Mouse (Mus musculus) CH12.LX (cell line): Measurements from ENCODE around the gene Cplx2. TPM values are rescaled to one million over a fixed set of nuclear protein-coding genes. Genes with fewer than 3 reads are reported as not detected.

Experiments
- DNase-seq: peaks from one replicate; pipeline ENCODE4 v3.0.0-alpha.2; 2013; ENCODE audit errors: extremely low read depth
- H3K27ac ChIP-seq: 2 replicates; pipeline ENCODE4 v1.5.1; 2012; ENCODE audit warnings: low read depth, mild to moderate bottlenecking, control low read depth, moderate library complexity; ENCODE audit not compliant: insufficient read depth
- H3K27me3 ChIP-seq: replicated peaks from 2 replicates; pipeline ENCODE3; 2012; ENCODE audit warnings: inconsistent platforms
- H3K36me3 ChIP-seq, 2 experiments: replicated peaks in 1 of 2; 2 replicates each; pipeline versions ENCODE3 to v1.6.1; 2012; ENCODE audit warnings: inconsistent platforms in 1 of 2, low read length in 1 of 2, mild to moderate bottlenecking in 1 of 2, mixed read lengths in 1 of 2, moderate library complexity in 1 of 2; ENCODE audit not compliant: control insufficient read depth in 1 of 2, insufficient read depth in 1 of 2
- H3K4me1 ChIP-seq, 2 experiments: 2 replicates each; pipeline ENCODE4 v1.6.1; 2012; ENCODE audit warnings: inconsistent platforms in 1 of 2, moderate library complexity in 1 of 2; ENCODE audit not compliant: insufficient read depth in 2 of 2, control insufficient read depth in 1 of 2
- H3K4me2 ChIP-seq: 2 replicates; pipeline ENCODE4 v1.6.1; 2012; ENCODE audit warnings: low read depth, mild to moderate bottlenecking, control low read depth; ENCODE audit not compliant: poor library complexity, insufficient read depth, severe bottlenecking
- H3K4me3 ChIP-seq, 3 experiments: fragments of 150-350 bp in 1 of 3; sonication (generic) in 1 of 3; replicated peaks in 1 of 3; 2 replicates each; pipeline versions ENCODE3 to v1.5.1; 2011 to 2012; ENCODE audit warnings: low read depth in 2 of 3, low read length in 2 of 3, mild to moderate bottlenecking in 2 of 3, moderate library complexity in 2 of 3, control low read depth in 1 of 3, improper control_type of control experiment in 1 of 3, inconsistent platforms in 1 of 3, mixed read lengths in 1 of 3; ENCODE audit not compliant: poor library complexity in 1 of 3
- H3K79me2 ChIP-seq: replicated peaks from 2 replicates; pipeline ENCODE4 v1.6.1; 2012; ENCODE audit warnings: mild to moderate bottlenecking, moderate library complexity; ENCODE audit not compliant: control insufficient read depth, poor library complexity, insufficient read depth, severe bottlenecking; ENCODE audit errors: extremely low read depth
- H3K9ac ChIP-seq: 2 replicates; pipeline ENCODE4 v1.6.1; 2012; ENCODE audit warnings: low read depth, mild to moderate bottlenecking, control low read depth, moderate library complexity; ENCODE audit not compliant: insufficient read depth
- H3K9me3 ChIP-seq: replicated peaks from 2 replicates; pipeline ENCODE3; 2012; ENCODE audit warnings: low read length, inconsistent platforms, mixed read lengths
- BHLHE40 ChIP-seq: IDR thresholded peaks from 2 replicates; pipeline ENCODE4 v1.6.1; 2011; ENCODE audit warnings: mild to moderate bottlenecking, low read depth, low read length, improper control_type of control experiment
- CHD1 ChIP-seq: IDR thresholded peaks from 2 replicates; pipeline ENCODE4 v1.6.1; 2012; ENCODE audit warnings: low read depth, low read length, improper control_type of control experiment, inconsistent platforms
- CHD2 ChIP-seq: IDR thresholded peaks from 2 replicates; pipeline ENCODE4 v1.6.1; 2011; ENCODE audit warnings: low read length, improper control_type of control experiment
- ELF1 ChIP-seq: IDR thresholded peaks from 2 replicates; pipeline ENCODE4 v1.6.1; 2014; ENCODE audit warnings: low read depth, mild to moderate bottlenecking, inconsistent platforms, low read length, improper control_type of control experiment
- EP300 ChIP-seq: IDR thresholded peaks from 2 replicates; pipeline ENCODE4 v1.6.1; 2011; ENCODE audit warnings: low read length, improper control_type of control experiment
- GABPA ChIP-seq: IDR thresholded peaks from 2 replicates; pipeline ENCODE4 v1.6.1; 2012; ENCODE audit warnings: low read depth, low read length, improper control_type of control experiment, inconsistent platforms; ENCODE audit not compliant: insufficient replicate concordance
- HCFC1 ChIP-seq: IDR thresholded peaks from 2 replicates; pipeline ENCODE4 v1.6.1; 2012; ENCODE audit warnings: low read depth, mild to moderate bottlenecking, inconsistent platforms, low read length, improper control_type of control experiment
- IRF4 ChIP-seq: IDR thresholded peaks from 2 replicates; pipeline ENCODE4 v1.6.1; 2014; ENCODE audit warnings: low read depth, mild to moderate bottlenecking, inconsistent platforms, low read length, improper control_type of control experiment
- KAT2A ChIP-seq: IDR thresholded peaks from 2 replicates; pipeline ENCODE4 v1.6.1; 2012; ENCODE audit warnings: low read length, improper control_type of control experiment, inconsistent platforms; ENCODE audit not compliant: insufficient replicate concordance
- MAX ChIP-seq: IDR thresholded peaks from 2 replicates; pipeline ENCODE4 v1.6.1; 2011; ENCODE audit warnings: low read length, improper control_type of control experiment
- MEF2A ChIP-seq: IDR thresholded peaks from 2 replicates; pipeline ENCODE4 v1.6.1; 2014; ENCODE audit warnings: low read depth, mild to moderate bottlenecking, inconsistent platforms, low read length, improper control_type of control experiment, borderline replicate concordance
- MXI1 ChIP-seq: IDR thresholded peaks from 2 replicates; pipeline ENCODE4 v1.6.1; 2011; ENCODE audit warnings: mild to moderate bottlenecking, low read depth, low read length, improper control_type of control experiment
- MYC ChIP-seq: IDR thresholded peaks from 2 replicates; pipeline ENCODE4 v1.6.1; 2011; ENCODE audit warnings: low read depth, mild to moderate bottlenecking, improper control_type of control experiment, low read length
- NELFE ChIP-seq: IDR thresholded peaks from 2 replicates; pipeline ENCODE4 v1.6.1; 2011; ENCODE audit warnings: low read depth, low read length, improper control_type of control experiment
- PAX5 ChIP-seq: IDR thresholded peaks from 2 replicates; pipeline ENCODE4 v1.6.1; 2012; ENCODE audit warnings: low read length, inconsistent platforms, mixed read lengths
- POLR2A ChIP-seq: IDR thresholded peaks from 2 replicates; pipeline ENCODE4 v1.6.1; 2011; ENCODE audit warnings: low read depth, mild to moderate bottlenecking, improper control_type of control experiment, low read length
- POLR2AphosphoS2 ChIP-seq: IDR thresholded peaks from 2 replicates; pipeline ENCODE4 v1.6.1; 2011; ENCODE audit warnings: low read depth, low read length, improper control_type of control experiment
- RCOR1 ChIP-seq: conservative IDR thresholded peaks from 2 replicates; pipeline ENCODE4 v1.6.1; 2012; ENCODE audit warnings: low read depth, mild to moderate bottlenecking, inconsistent platforms, low read length, improper control_type of control experiment
- SIN3A ChIP-seq: IDR thresholded peaks from 2 replicates; pipeline ENCODE4 v1.6.1; 2012; ENCODE audit warnings: low read length, improper control_type of control experiment, inconsistent platforms
- SMC3 ChIP-seq: IDR thresholded peaks from 2 replicates; pipeline ENCODE4 v1.6.1; 2011; ENCODE audit warnings: low read depth, low read length, improper control_type of control experiment
- TBP ChIP-seq: conservative IDR thresholded peaks from 2 replicates; pipeline ENCODE4 v1.6.1; 2011; ENCODE audit warnings: low read depth, low read length, improper control_type of control experiment
- USF1 ChIP-seq: IDR thresholded peaks from 2 replicates; pipeline ENCODE4 v1.6.1; 2014; ENCODE audit warnings: low read depth, mild to moderate bottlenecking, inconsistent platforms, low read length, improper control_type of control experiment
- USF2 ChIP-seq: conservative IDR thresholded peaks from 2 replicates; pipeline ENCODE4 v1.6.1; 2011; ENCODE audit warnings: low read depth, low read length, improper control_type of control experiment
- ZKSCAN1 ChIP-seq: IDR thresholded peaks from 2 replicates; pipeline ENCODE4 v1.6.1; 2012; ENCODE audit warnings: low read depth, inconsistent platforms, low read length, improper control_type of control experiment, borderline replicate concordance
- ZMIZ1 ChIP-seq: IDR thresholded peaks from 2 replicates; pipeline ENCODE4 v1.6.1; 2012; ENCODE audit warnings: low read depth, mild to moderate bottlenecking, inconsistent platforms, low read length, improper control_type of control experiment
- ZNF384 ChIP-seq: IDR thresholded peaks from 2 replicates; pipeline ENCODE4 v1.6.1; 2012; ENCODE audit warnings: low read depth, low read length, improper control_type of control experiment, inconsistent platforms
- dilution Hi-C: fragments of 300-500 bp; cut with MboI; formaldehyde crosslinking; loops from 2 replicates; pipeline ENCODE4 v1.14.3; 2020; ENCODE audit warnings: low sequenced_read_pairs; ENCODE audit not compliant: extremely low pct_unique_long_range_greater_than_20kb, extremely low pct_ligation_motif_present
- in situ Hi-C: fragments of 300-500 bp; cut with MboI; formaldehyde crosslinking; loops from 3 replicates; pipeline ENCODE4 v1.14.3; 2019; ENCODE audit warnings: low sequenced_read_pairs, low pct_ligation_motif_present, low pct_unique_long_range_greater_than_20kb, mixed read lengths
- polyA plus RNA-seq: library from polyadenylated mRNA; unstranded; fragments of >175 nt; gene quantifications from 2 replicates; pipeline ENCODE4 v1.2.1, GENCODE M21; 2012; ENCODE audit warnings: low read depth; ENCODE audit not compliant: insufficient read length
- total RNA-seq, 2 experiments: library from RNA; depleted of rRNA; stranded (reverse); fragments of 300-350 nt in 1 of 2; fragments of >200 nt in 1 of 2; gene quantifications; 2 replicates each; pipeline ENCODE4 v1.2.3; 2012 to 2014

Cplx2 gene
- total and polyA plus RNA-seq, 3 experiments, result 0.05 to 0.21 (median 0.19) TPM

GRCm38 (mm10) chr13:54349126-54349759, 21.9 kb upstream of the Cplx2 start:
- H3K79me2 ChIP-seq, result no peaks in the 10 kb centered on the region
- H3K9ac ChIP-seq, result no peak overlapping the region
- no peaks in the 10 kb centered on the region for H3K36me3 ChIP-seq
- H3K4me3 ChIP-seq, result no peak overlapping the region
- peaks cover 35% of the 10 kb centered on the region for H3K27me3 ChIP-seq
- H3K4me2 ChIP-seq, result no peak overlapping the region
- H3K9me3 ChIP-seq, result peaks cover 6% of the 10 kb centered on the region
- H3K4me1 ChIP-seq, result no peaks in the 10 kb centered on the region
- dilution Hi-C loops, result no loop called here
- DNase-seq, result no peak
- in situ Hi-C loops, result no loop called here
- no peak overlapping the region for H3K27ac ChIP-seq
- TF ChIP-seq POLR2A (no peak), ZKSCAN1 (no peak), BHLHE40 (no peak), PAX5 (no peak), GABPA (no peak), SMC3 (no peak), RCOR1 (no peak), MXI1 (no peak), USF2 (no peak), SIN3A (no peak), ELF1 (no peak), EP300 (no peak), IRF4 (no peak), CHD2 (no peak), NELFE (no peak), ZNF384 (no peak)

- no peak for DNase-seq
- in situ Hi-C loops, result no loop called here
- Histone ChIP-seq H3K9ac (no peak overlapping the region), H3K9me3 (no peaks in the 10 kb centered on the region), H3K27me3 (peaks cover 25% of the 10 kb centered on the region), H3K27ac (no peak overlapping the region), H3K4me2 (no peak overlapping the region), H3K4me3 (no peak overlapping the region), H3K36me3 (no peaks in the 10 kb centered on the region), H3K4me1 (peaks cover 5 to 29% of the 10 kb centered on the region in 2 experiments; a peak in 3 of 4 replicates), H3K79me2 (no peaks in the 10 kb centered on the region)
- no peak for TF ChIP-seq MAX
- TF ChIP-seq KAT2A, result no peak
- TF ChIP-seq MXI1, result no peak
- TF ChIP-seq CHD2, result no peak
- no peak for TF ChIP-seq MEF2A
- no peak for TF ChIP-seq SMC3
- no peak for TF ChIP-seq CHD1
- no peak for TF ChIP-seq MYC
- no peak for TF ChIP-seq ZNF384
- no peak for TF ChIP-seq POLR2AphosphoS2
- TF ChIP-seq ZMIZ1, result no peak
- no peak for TF ChIP-seq TBP
- TF ChIP-seq RCOR1, result no peak
- TF ChIP-seq NELFE, result no peak
- no peak for TF ChIP-seq USF1
- TF ChIP-seq HCFC1, result no peak
- dilution Hi-C loops, result no loop called here
Observed at GRCm38 (mm10) chr13:54357420-54357819, 13.7 kb upstream of the Cplx2 start.
